Mouse (Mus musculus): Measurements from ENCODE around the gene Ksr1.

DNA sequence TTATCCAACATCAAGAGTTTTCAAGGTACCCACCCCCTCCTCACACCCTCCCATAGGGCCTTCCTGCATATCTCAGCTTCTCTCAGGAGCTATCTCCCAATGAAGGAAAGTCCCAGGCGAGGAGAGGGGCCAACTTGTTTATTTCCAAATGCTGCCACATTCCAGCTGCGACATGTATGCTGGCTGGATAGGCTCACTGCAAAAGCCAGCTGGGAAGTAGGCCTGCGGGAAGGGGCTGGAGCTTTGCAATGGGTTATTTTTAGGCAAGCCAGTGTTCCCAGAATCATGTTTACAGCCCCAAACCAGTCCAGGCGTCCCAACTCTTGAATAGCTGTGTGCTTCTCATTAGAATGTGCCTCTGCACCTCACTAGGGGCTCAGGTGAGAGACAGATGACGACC, 51.5 kb downstream of the Ksr1 start:
- no peak for TF ChIP-seq CTCF (IDR thresholded peaks at IDR 0.05; ENCODE audit: borderline replicate concordance, extremely low read depth, insufficient read depth, insufficient read length)
- no peak for TF ChIP-seq POLR2A (IDR thresholded peaks at IDR 0.05; ENCODE audit: borderline replicate concordance, extremely low read depth, insufficient read depth, insufficient read length, poor library complexity, severe bottlenecking)

Data from brain, embryonic 14.5 days (tissue).